Mouse (Mus musculus) frontal cortex, postnatal 36 days (tissue): ENCODE data around the gene Scn5a.

Source experiments
- DNase-seq, 2 experiments: peaks; one replicate each; pipeline ENCODE4 v3.0.0; 2022; ENCODE audit warnings: low spot score in 2 of 2

Scn5a gene

DNA sequence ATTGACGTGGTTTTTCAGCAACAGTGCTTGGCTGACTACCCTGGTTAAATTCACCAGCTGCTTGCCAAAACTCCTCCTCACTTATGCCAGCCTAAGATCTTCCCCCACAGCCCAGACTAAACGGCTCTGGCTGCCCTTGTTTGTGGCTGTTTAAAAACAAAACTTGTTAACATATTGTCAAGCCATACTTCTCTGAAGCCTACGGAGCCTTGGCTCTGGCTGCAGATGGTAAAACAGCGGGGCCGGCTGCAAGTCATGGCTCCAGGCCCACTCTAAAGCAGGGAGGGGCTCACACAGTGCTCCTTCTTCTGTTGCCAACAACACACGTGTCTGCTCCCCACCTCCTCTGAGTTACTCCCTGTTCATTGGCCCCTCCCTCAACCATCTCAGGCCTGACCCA lies 67.9 kb downstream of the Scn5a start:
- peak; percentile 36 to 55 for DNase-seq

DNA sequence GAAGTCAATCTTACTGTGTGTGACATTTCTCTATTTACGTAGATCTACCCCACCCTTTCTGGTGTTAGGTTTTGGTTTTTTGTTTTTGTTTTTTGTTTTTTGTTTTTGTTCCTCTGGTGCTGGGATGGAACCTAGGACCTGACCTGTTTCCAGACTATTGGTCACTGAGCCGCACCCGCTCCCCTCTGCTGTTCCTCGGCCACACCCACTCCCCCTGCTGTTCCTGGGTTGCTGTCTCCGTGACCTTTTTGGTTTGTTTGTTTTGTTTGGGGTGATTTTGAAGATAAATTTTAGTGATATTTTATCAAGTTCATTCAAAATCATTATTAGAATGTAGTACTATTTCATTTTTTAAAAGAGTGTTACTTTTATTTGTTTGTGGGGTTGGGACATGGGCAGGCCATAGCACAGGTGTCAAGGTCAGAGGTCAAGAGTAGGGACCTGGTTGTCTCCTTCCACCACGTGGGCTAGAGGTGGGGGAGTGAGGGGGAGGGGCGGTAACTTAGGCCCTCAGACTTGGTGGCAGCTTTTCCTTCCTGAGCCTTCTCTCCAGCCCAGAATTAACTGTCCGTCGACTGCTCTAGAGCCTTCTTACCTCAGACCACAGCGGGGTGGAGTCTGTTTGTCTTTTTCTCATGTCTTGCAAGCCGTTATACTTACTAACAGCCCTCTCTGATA lies 73.7 kb downstream of the Scn5a start:
- DNase-seq, result no peak

DNA sequence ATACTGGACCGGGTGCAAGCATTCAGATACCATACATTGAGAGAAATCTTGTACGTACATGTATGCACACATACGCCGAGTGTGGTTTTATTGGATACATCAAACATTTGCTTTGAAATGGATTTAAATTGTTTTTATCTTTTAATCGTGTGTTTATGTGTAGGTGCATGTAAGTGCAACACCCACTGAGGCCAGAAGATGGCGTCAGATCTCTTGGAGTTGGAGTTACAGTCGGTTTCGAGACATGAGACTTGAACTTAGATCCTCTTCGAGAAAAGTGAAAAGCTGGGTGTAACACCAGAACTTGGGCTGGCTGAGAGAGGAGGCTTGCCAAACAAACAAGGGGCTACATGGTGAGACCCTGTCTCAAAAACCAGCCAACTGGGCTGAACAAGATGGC lies 75.2 kb downstream of the Scn5a start:
- no peak for DNase-seq

DNA sequence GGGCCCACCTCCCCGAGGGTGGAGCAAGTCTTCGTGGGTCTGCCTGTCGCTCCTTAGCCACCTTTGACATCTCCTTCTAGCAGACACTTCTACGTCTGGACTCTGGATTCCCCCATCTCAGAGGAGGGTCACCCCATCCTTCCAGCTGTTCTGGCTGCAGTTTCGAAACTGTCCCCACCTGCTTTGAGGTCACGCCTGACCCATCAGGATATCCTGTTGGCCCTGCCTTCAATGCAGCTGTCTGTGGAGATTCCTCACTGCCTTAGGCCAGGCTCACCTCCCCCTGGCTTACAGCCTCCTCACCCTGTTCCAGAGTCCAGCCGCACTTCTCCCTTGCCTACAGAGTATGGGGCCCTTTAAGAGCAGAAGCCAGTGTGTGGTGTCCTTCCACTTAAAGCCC lies 79.9 kb downstream of the Scn5a start:
- no peak for DNase-seq

DNA sequence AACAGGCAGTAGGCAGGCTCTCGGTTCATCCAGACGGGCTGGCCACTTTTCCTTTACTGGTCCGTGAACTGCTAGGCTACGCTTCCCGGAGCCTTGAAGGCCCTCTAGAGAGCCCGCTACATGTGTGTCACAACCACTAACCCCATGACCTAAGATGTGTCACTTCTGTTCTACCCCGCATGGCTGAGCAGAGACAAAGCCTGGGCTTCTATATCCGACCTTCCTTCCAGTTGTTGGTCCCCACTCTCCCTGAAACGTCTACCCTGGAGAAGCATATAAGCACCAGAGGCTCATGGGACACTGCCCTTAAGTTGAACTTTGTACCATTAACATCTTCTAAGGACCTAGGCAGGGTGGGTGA lies 80.6 kb downstream of the Scn5a start:
- DNase-seq, result no peak

DNA sequence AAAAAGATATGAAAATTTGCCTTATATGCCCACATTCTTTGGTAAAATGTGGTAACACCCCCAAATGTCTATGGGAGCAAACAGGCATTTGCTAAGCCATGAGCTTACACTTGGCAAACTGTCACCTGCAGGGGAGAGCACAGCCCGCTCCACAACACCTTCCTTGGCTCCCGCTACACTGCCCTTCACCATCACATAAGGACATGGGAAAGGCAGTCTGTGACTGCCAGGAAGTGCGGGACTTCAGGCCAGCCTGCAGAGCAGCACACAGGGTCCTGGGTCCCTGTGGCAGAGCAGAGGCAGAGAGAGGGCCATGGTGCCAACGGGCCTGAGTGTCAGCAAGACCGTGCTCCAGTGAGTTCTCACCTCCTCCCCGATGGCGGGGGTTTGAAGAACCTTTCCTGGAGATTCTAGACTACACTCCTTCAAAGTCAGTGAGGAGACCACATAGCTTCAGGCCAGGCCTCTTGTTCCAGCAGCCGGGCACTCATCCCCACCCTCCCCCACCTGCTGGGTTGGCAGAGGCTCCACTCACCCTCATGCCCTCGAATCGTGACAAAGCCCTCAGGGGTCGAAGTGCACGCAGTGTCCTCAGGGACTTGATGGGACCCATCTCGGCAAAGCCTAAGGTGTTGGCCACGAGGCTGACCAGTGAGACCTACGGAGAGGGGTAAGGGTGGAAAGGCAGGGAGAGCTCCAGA lies 81.1 kb downstream of the Scn5a start:
- DNase-seq, result no peak

DNA sequence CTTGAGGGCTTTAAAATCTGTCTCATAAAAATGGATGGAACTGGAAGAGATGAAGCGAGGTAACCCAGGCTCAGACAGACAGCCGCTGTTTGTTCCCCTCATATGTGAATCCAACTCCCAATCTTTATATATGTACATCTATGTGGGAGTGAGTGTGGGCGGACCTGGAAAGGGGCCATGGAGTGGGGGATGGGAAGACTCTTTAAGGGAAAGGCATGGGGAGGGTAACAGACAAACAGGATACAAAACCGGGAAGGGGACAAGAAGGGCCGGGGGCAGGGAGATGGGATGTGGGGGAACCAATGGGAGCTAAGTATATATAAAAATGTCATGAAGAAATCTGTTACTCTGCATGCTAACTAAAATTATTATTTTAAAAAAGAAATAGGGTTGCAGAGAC lies 81.9 kb downstream of the Scn5a start:
- peak; percentile 39 to 43 for DNase-seq

DNA sequence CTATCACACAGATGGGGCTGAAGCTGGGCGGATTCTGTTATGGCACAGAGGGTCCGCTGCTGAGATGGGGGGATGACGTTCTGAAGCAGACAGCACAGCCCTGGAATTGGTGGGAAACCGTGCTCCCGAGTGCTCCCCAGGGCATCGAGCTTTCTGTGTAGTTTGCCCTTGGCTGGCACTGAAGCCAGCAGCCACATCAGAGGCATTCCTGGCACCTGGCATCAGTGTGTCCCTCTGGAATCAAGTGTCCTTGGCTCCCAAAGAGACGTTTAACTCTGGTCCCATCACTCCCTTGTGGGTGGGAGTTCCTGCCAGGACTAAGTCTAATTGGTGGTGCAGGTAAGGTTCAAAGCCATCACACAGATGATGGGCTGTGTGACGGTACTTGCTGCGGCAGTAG lies 82.5 kb downstream of the Scn5a start:
- DNase-seq, result no peak

DNA sequence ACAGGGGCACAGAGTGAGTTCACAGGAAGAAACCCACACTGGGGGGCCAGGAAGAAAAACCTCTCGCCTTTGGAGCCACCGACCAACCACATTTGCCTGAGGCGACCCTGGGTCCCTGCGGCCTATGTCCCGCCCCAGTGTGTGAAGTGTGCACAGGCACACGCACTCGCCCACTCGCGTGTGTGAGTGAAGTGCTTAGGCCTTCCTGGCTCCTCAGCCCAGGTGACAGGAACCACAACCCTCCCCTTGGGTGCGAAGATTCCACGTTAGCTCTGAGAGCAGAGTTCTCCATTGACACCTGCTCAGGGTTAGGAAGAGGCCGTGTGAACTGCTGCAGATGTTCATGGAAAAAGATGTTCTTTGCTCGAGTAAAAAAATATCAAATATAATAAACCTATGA lies 93.9 kb downstream of the Scn5a start:
- DNase-seq, result no peak

DNA sequence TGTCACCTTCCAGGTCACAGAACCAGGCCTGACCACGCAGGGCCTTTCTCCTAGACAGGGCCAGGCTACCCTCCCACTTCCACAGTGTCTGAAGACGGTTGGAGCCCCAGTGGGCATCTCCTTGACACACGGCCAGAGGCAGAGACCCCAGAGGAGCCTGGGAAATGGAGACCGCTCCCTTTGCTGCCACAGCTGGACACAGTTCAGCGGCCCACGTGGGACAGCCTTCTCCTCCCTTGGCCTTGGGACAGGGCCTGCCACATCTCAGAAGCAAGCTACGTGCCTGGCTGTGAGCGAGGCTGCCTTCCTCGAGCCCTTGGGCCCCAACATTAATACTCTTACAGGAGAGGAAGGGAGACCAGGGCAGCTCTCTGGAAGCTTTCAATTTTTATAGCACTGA lies 94.4 kb downstream of the Scn5a start:
- DNase-seq, result no peak

DNA sequence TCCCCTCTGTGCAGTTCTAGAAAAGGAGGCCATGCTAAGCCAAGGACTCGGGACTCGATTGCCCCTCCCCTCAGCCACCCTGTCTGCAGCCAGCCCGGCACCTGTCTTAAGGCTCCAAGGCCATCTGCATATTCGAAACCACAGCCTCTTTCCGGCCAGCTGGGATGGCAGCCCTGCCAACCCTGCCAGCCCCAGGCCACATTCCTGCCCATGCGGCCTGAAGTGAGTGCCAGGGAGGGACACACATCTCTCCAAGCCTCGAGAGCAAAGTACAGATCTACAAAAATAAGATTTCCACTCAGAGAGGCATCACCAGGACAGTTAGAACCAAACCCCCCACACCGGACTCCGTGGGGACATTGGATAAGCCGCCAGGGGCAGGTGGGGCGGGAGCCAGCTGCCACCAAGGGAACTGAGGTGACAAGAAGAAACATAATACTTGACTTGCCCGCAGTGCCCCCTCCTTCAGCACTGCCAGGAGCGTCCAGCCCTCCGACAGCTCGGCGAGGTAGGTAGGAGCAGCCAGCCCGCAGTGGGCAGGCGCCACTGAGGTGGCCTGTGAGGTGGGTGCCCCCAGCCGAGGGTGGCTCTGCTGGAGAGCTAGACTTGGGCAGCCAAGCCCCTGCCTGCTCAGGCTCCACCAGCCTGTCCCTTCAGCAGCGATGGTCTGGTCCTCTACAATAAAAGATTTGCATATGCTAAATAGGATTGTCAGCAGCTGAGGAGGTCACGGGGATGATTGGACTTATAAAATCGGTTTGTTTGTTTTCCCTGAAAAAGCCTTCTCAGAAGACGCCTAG lies 95.1 kb downstream of the Scn5a start:
- DNase-seq, result no peak

DNA sequence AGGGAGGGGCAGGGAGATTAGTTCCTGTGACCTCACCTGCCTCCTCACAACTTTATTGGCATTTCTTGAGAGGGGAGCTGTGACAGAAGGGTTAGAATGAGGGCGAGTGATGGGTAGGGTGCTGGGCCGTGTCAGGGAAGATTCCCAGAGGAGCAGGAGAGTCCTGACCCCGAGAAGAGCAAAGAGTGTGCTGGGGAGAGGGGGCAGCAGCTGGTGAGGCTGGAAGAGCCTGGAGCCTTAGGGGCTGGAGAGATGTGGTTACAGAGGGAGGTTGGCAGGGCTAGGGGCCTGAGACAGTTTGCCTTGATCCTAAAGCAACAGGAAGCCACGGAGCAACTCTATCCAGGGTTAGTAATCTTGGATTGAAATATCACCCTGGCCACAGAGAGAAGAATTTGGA lies 97.2 kb downstream of the Scn5a start:
- no peak for DNase-seq

DNA sequence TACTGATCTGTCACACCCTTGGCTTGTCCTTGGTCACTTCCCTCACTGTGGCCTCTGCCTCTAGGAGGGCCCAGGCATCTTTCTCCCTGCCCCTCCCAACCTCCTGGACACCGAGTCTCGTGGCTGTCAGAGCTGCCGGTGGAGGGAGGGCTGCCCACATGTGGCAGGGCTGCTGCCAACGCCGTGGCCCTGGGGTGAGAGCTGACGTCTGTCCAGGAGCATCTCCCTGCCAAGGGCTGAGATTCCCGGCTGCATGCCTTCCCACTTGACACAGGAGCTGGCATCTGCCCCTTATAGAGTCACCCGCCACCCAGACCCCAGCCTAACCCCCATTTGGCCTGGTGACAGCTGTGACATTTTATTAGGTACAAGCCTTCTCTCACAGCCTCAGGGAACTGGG lies 99.5 kb downstream of the Scn5a start:
- DNase-seq, result no peak

DNA sequence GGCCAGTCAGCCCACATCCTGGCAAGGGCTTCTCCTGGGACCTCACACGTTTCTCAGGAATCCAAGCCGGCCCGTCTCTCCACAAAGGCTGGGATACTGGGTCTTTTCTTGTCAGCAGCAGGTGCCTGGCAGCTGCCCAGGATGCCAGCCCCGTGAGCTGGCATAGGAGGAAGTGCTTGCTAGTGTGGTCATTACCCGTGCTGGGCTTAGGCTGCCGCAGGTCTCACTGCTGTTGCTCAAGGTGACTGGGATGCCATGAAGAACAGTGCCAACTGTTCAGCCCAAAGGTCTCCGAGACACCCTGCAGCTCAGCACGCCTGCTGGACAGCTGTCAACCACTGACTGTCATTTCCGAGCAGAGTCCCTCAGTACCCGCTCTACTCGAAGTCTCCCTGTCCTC lies 100.5 kb downstream of the Scn5a start:
- DNase-seq, result no peak

DNA sequence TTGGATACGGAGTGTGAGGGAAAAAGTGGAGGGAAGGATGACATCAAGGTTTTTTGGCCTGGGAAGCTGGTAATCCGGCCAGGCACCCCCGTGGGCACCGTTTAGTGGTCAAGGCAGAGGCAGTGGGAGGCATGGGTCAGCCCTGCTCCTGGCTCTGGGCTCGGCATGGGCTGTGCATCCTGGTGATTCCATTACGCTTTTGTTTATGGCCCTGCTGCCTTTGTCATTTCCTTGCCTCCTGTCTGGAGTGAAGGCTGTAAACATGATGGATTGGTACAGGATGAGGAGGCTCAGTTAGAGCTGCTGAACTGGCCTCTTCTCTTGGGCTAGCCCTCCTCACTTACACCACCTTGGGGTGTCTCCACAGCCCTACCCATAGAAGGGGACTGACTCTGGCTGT lies 101.1 kb downstream of the Scn5a start:
- DNase-seq, result no peak

DNA sequence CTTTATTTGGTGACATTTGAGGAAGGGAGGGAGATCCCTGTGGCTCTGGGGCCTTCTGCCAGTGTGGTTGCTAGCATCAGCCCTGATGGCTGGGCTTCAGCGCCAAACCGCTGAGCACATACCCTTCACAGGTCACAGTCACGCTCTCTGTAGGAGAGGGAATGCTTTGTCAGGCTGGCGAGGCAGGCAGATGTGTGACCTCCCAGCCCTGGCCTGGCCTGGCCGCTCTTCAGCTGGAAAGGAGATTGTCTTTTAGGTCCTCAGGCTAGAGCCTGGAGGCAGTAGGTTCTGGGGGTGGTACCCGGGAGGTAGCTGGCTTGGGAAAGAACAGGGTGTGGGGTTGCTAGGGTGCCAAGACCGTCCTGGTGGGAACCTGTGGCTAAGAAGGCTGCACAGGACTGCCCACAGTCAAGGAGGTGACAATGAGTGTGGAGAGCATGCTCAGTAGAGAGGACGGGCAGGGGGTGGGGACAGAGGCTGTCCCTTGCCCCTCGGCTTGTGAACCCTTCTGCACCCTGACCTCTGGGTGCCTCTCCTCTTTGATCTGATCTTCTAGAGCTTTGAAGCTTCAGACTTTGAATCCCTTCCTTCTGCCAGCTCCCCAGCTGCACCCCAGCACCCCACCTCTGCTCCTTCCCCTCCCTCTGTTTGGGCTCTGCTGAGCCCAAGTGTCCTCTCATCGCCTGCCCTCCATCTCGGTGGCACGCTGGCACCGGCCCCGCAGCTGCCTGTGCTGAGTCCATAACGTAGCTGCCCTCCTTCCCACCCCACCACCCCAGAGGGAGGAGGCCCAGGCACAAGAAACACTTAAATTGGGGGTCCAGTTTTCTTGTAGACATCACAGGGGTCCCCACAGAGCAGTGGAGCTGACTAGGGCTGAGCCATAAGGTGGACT lies 103.9 kb downstream of the Scn5a start:
- DNase-seq, result no peak

DNA sequence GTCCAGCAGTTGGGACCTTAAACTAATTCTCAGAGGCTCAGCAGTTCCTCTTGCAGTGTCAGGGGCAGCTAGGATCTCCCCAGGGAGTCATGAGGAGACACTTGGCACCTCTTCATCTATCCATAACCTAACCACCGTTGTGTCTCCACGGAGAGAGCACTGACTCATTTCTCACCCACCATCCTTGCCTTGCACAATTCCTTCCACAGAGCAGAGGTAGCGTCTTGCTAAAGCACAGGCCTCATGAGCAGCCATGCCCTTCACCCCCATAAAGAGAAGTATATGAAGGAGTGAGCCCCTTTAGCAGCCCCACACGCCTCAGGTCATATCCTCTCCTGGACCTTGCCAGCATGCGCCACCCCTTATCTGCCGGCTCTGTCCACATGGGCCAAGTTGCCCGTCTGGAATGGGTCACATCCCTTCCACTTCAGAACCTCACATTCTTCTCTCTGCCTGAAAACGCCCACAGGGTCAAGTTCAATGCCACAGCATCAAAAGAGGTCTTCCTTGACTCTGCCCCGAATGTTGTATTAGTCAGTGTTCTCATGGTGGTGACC lies 105.1 kb downstream of the Scn5a start:
- DNase-seq, result peak in 1 of 2 experiments; percentile 24

DNA sequence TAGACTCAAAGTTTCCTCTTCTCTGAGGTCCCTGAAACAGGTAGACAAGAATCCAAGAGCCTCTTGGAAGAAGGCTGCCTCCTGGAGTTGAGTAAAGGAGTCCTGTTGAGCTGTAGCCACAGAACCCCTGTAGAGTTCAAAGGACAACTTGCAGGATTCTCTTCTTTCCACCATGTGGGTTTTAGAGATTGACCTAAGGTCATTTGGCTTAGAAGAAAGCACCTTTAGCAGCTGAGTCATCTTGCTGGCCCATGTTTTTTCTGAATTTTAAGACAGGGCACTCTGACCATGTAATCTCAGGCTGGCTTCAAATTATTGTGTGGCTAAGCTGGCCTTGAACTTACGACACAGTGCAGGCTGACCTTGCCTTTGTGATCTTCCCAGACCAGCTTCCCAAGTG lies 105.8 kb downstream of the Scn5a start:
- DNase-seq, result no peak

DNA sequence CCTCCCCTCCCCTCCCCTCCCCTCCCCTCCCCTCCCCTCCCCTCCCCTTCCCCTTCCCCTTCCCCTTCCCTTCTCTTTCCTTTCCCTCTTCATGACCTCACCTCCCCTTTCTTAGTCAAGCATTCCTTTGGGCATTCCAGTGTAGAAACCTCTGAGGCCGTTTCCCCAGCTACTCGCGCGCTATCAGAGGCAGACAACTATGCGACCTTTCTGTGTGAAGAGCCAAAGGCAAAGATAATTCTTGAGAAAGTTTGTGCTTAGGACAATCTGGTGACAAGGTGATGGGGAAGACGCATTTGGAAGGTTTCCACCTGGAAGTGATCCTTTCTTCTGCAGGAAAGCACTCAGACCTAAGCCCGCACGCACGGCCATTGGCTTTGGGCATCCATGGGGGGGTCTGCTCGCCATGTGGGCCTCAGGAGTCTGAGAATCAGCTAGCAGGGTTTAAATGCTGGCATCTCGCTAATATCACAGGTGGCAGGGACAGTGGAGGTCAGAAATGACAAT lies 106.4 kb downstream of the Scn5a start:
- DNase-seq, result no peak

DNA sequence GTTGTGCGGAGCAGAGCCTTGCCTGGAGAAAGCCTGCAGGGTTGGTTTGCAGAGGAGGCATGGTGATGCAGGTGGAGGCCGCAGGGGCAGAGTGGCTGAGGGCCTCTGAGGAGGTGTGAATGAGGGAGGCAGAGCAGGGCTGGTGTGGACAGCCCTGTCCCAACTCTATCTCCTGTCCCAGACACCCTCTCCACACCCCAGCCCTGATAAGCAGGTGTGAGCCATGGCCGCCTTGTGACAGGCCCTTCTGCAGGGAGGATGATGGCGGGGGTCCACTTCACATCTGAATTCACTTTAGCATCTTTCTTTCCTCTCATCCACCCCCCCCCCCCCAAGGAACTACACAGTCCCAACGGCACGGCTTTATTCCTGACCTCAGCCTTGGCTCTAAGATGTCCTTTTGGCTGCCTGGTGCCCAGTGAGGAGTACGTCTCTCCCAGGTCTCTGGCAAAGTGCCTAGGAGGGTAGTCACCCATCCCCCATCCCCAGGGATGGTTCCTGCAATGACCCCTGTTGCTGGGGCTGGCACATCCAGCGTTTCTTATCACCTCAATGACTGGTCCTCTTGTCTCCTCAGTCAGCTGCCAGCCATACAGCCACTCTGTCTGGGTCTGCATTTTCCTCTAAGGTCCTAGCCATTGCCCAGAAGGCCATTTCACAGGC lies 109.0 kb downstream of the Scn5a start:
- DNase-seq, result no peak

DNA sequence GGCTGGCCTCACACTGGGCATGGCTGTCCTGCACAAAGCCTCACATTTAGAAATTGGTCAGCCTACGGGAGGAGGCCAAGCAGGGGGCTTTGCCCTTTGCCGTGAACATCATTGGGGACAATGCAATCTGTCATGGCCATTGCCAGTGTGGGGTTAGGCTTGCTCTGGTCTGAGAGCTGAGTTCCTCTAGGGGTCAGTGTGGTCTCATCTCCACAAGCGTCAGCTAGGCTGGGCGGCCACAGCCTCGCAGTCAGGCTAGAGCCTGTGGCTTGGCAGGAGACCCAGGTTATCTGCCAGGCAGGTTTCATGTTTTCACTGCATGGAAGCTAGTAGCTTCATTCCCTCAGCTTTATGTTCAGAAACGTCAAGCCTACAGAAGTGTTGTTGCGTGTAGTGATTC lies 113.2 kb downstream of the Scn5a start:
- no peak for DNase-seq
